Mouse (Mus musculus) forebrain, embryonic 13.5 days (tissue): ENCODE measurements around the gene Abtb2. TPM values are rescaled to one million over a fixed set of nuclear protein-coding genes. Genes with fewer than 3 reads are reported as not detected.
"Not testable (repeated sequence)": the region's sequence is repeated elsewhere in the genome, so short reads cannot be mapped to it uniquely, and the experiment has no call there.

Experiments used
- ATAC-seq: fragments of 200-750 bp; cut with Nextera tagmentation; 2 replicates; pipeline ENCODE4 v1.8.0; 2017
- H3K27ac ChIP-seq: fragments of 300-500 bp; sonication (generic); 2 replicates; pipeline ENCODE4 v1.5.1; 2015; ENCODE audit warnings: inconsistent platforms, mild to moderate bottlenecking, moderate library complexity
- H3K27me3 ChIP-seq: fragments of 300-500 bp; sonication (generic); 2 replicates; pipeline ENCODE4 v1.6.1; 2015; ENCODE audit warnings: mild to moderate bottlenecking, inconsistent platforms
- H3K36me3 ChIP-seq: fragments of 300-500 bp; sonication (generic); 2 replicates; pipeline ENCODE4 v1.6.1; 2015; ENCODE audit warnings: mild to moderate bottlenecking, inconsistent platforms; ENCODE audit not compliant: poor library complexity, severe bottlenecking
- H3K4me1 ChIP-seq: fragments of 300-500 bp; sonication (generic); 2 replicates; pipeline ENCODE4 v1.6.1; 2015; ENCODE audit warnings: inconsistent platforms
- H3K4me2 ChIP-seq: fragments of 300-500 bp; sonication (generic); 2 replicates; pipeline ENCODE4 v1.6.1; 2015; ENCODE audit warnings: inconsistent platforms, mild to moderate bottlenecking, moderate library complexity
- H3K4me3 ChIP-seq: fragments of 300-500 bp; sonication (generic); 2 replicates; pipeline ENCODE4 v1.5.1; 2015; ENCODE audit warnings: mild to moderate bottlenecking, inconsistent platforms
- H3K9ac ChIP-seq: fragments of 300-500 bp; sonication (generic); 2 replicates; pipeline ENCODE4 v1.6.1; 2015; ENCODE audit warnings: mild to moderate bottlenecking, inconsistent platforms
- H3K9me3 ChIP-seq: fragments of 300-500 bp; sonication (generic); replicated peaks from 2 replicates; pipeline ENCODE4 v1.6.1; 2016; ENCODE audit warnings: inconsistent platforms
- WGBS: fragments of 180-500 bp; shearing (Covaris S2); methylation state at CpG from one replicate; pipeline ENCODE4 v1.1.7; 2015; 5-methylcytosine and 5-hydroxymethylcytosine counted together
- polyA plus RNA-seq: library from polyadenylated mRNA; unstranded; fragments of >200 nt; fragmentation: Nextera tagmentation; extraction: Ambion mirVana; gene quantifications from 2 replicates; pipeline ENCODE4 v1.2.1, GENCODE M21; 2015

The Abtb2 gene
- polyA plus RNA-seq, result 6.9 and 8.3 TPM in 2 replicates

DNA sequence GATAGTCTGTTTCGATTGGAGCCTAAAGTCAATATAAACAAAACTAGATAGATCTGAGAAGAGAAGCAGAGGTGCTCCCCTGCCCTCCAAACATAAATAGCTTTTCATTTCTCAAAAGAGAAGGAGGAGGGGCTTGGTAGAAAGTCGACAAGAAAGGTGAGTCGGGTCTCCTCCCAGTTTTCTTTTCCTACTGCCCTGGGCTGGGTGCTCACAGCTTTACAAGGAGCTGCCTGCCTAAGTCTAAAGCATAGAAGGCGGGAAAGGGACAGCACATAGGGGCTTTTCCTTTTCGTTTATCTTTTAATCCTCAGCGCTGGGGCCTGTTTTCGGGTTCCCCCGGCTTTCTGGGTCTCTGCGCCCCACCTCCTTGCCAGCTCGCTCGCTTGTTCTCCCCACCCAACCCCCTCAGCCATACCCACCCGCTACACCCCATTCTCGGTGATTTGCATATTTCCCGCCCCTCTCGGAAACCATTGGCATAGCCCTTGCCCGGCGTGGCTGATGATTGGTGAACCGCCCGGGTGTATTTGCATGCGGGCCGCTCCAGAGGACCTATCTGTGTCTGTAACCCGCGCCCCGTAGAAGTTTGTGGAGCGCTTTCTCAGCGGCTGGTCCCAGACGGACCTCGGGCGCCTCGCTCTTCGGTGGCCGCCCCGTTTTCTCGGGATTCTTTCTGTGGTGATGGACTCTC, at the start of gene Abtb2:
TSS of gene Abtb2 (plus strand) at position 579 of the 691 bp plus-strand sequence.
- H3K27me3 ChIP-seq, result peaks cover 9% of the 10 kb centered on the region; the same call in 1 of the 2 replicates
- WGBS, result under 1% methylated on average over 34 of the region's 34 CpGs
- peak within 1 kb of the TSS; percentile 66 for H3K4me3 ChIP-seq
- H3K9ac ChIP-seq, result peak within 1 kb of the TSS; percentile 76
- H3K4me2 ChIP-seq, result peak within 1 kb of the TSS; percentile 99
- peak; percentile 97 for ATAC-seq
- peaks cover 48% of the 10 kb centered on the region for H3K4me1 ChIP-seq
- H3K27ac ChIP-seq, result peak within 1 kb of the TSS; percentile 76
- no peaks in the 10 kb centered on the region for H3K36me3 ChIP-seq
- no peaks in the 10 kb centered on the region for H3K9me3 ChIP-seq

DNA sequence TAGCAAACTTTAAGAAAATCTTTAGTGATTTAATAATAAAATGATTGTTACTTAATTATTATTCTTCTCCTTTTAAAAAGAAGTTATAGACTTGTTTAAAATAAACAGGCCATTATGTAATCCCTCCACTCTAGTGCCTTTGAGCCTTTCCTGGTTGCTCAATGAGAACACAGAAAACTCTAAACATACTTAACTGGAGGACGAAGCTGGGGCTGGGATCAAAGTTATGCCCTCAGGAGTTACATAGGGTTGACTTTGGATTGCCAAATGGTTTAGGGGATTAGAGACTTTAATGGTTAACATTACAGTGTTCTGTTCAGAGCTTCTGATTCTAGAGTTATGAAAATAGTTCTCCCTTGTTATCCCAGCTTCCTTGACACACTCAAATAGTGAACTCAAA, 49.6 kb upstream of the Abtb2 start:
- Histone ChIP-seq H3K9me3 (no peaks in the 10 kb centered on the region), H3K27ac (no peak overlapping the region), H3K27me3 (no peaks in the 10 kb centered on the region), H3K4me2 (no peak overlapping the region), H3K36me3 (no peaks in the 10 kb centered on the region), H3K4me1 (no peaks in the 10 kb centered on the region), H3K9ac (no peak overlapping the region), H3K4me3 (no peak overlapping the region)
- no peak for ATAC-seq
- 74% methylated on average over 1 of the region's 1 CpGs for WGBS

DNA sequence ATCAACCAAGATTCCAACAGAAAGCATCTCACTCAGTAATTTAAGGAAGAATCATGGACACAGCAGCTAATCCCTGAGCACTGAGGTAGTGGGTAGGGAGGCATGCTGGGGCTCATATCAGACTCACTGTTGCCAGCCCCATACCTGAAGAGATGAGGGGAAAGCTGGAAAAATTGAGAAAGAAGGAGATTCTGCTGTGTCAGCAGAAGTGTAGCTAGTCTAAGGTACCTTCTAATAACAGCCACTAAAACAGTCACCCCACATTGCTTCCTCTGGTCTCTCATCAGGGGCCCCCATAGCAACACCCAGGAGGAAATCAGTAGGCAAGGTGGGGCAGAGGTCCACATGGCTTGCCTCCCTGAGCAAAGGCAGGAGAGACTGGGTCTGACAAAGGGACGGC, 40.5 kb upstream of the Abtb2 start:
- no peaks in the 10 kb centered on the region for H3K4me1 ChIP-seq
- H3K4me2 ChIP-seq, result no peak overlapping the region
- H3K27me3 ChIP-seq, result no peaks in the 10 kb centered on the region
- WGBS, result 85% methylated on average over 1 of the region's 1 CpGs
- H3K36me3 ChIP-seq, result no peaks in the 10 kb centered on the region
- H3K9me3 ChIP-seq, result no peaks in the 10 kb centered on the region
- ATAC-seq, result no peak
- H3K27ac ChIP-seq, result no peak overlapping the region
- no peak overlapping the region for H3K4me3 ChIP-seq
- H3K9ac ChIP-seq, result no peak overlapping the region

DNA sequence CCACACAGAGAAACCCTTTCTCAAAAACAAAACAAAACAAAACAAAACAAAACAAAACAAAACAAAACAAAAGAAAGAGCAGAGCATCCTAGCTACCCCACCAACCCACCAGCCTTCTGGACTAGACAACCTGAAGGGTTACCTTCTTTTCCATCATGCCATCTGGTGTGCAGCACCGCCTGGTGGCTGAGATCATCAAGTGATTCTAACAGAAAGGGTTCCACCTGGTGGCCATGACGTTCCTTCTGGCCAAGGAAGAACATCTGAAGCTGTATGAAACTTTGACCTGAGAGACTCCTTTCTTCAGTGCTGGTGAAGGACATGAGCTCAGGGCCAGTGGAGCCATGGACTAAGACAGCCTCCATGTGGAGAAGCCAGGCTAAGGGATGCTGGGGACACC, 19.0 kb upstream of the Abtb2 start:
- H3K4me2 ChIP-seq, result no peak overlapping the region
- H3K36me3 ChIP-seq, result no peaks in the 10 kb centered on the region
- H3K4me3 ChIP-seq, result no peak overlapping the region
- no peak overlapping the region for H3K27ac ChIP-seq
- ATAC-seq, result no peak
- no peaks in the 10 kb centered on the region for H3K27me3 ChIP-seq
- 16% methylated on average over 2 of the region's 2 CpGs for WGBS
- no peak overlapping the region for H3K9ac ChIP-seq
- H3K4me1 ChIP-seq, result no peaks in the 10 kb centered on the region
- H3K9me3 ChIP-seq, result no peaks in the 10 kb centered on the region

DNA sequence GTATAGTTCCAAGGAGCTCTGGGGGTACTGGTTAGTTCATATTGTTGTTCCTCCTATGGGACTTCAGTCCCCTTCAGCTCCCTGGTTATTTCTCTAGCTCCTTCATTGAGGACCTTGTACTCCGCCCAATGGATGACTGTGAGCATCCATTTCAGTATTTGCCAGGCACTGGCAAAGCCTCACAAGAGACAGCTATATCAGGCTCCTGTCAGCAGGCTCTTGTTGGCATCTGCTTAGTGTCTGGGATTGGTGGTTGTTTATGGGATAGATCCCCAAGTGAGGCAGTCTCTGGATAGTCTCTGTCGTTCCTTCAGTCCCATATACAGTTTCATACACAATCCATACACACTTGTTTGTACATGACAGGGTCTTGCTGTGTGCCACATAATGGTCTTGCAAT, 15.8 kb upstream of the Abtb2 start:
- not testable (repeated sequence) for H3K9me3 ChIP-seq, H3K27ac ChIP-seq, H3K36me3 ChIP-seq, H3K4me1 ChIP-seq, H3K4me3 ChIP-seq, H3K9ac ChIP-seq, ATAC-seq, H3K4me2 ChIP-seq, H3K27me3 ChIP-seq
- 83% methylated on average over 2 of the region's 2 CpGs for WGBS

DNA sequence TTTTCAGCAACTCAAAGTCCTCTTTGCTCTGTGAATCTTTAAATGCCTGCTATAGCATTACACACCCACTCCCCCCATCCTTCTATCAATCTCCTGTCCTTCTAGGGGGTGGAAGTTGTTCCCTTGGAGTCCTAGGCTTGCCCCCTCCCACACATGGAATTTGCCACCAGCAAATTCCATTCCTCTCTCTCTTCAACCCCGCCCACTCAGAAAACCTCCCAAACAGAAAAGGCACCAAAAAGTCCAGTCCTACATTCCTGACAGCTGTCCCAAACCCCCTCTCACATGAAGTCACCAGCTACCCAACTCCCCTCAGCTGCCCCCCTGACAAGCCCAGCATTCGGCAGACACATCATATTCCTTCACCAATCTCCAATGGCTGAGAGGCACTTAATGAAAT, 12.1 kb upstream of the Abtb2 start:
- H3K4me1 ChIP-seq, result no peaks in the 10 kb centered on the region
- H3K27me3 ChIP-seq, result no peaks in the 10 kb centered on the region
- no peak for ATAC-seq
- no peak overlapping the region for H3K9ac ChIP-seq
- H3K9me3 ChIP-seq, result no peaks in the 10 kb centered on the region
- H3K27ac ChIP-seq, result no peak overlapping the region
- no peak overlapping the region for H3K4me2 ChIP-seq
- WGBS, result 75% methylated on average over 2 of the region's 2 CpGs
- H3K36me3 ChIP-seq, result no peaks in the 10 kb centered on the region
- H3K4me3 ChIP-seq, result no peak overlapping the region

DNA sequence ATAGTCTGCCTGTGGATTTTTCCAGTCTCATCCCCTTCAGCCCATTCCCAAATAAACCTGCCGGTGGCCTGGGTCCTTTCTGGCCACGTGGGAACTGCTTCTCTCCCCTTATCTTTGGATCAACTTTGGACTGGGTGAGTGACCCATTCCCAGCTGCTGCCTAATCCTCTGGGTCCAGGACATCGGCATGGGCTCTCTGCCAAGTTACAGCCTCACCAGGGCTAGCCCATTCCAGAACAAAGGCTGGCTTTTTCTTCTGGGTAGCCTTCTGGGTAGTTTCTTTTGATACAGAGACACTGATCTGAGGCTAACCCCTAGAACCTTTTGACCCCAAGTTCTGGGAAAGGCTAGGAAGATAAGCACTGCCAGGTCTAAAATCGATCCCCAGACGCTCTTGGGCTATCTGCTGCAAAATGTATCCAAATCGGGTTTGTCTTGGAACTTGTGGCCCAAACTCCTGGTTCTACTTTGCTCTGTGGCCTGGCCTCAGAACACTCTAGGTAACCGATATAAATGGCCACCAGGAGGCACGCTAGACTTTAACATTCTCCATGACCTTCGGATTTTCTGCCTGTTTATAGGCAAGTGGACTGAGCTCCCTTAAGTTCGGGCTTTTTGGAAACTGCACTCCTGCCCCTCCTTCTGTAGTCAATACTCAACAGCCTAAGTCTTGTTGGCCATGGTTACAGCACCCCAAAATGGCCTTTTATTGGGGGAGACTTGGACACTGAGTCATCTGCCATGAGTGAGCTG, 9.8 kb upstream of the Abtb2 start:
- H3K27ac ChIP-seq, result no peak overlapping the region
- 68% methylated on average over 10 of the region's 10 CpGs for WGBS
- no peak overlapping the region for H3K4me2 ChIP-seq
- no peak overlapping the region for H3K9ac ChIP-seq
- no peaks in the 10 kb centered on the region for H3K27me3 ChIP-seq
- H3K4me1 ChIP-seq, result no peaks in the 10 kb centered on the region
- no peaks in the 10 kb centered on the region for H3K9me3 ChIP-seq
- no peak overlapping the region for H3K4me3 ChIP-seq
- ATAC-seq, result no peak
- H3K36me3 ChIP-seq, result no peaks in the 10 kb centered on the region

DNA sequence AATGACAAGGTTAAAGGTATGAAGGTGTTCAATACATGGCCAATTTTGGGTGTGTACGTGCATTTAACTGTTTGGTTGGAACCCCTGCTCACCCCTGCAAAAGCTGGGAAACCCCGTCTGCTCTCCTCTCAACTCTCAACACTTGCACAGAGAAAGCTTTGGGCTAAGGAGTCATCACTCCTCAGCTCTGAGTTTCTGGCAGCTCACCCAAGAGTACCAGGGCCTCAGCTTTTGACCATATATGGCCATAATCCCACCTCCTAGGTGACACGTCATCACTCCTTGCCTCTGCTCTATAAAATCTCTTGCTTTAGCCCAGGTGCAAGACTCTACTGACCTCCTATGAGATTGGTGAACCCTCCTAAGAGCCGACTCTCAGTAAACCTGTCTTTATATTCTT, 5.2 kb upstream of the Abtb2 start:
- no peak overlapping the region for H3K4me2 ChIP-seq
- no peaks in the 10 kb centered on the region for H3K9me3 ChIP-seq
- H3K27me3 ChIP-seq, result peaks cover 9% of the 10 kb centered on the region; the same call in 1 of the 2 replicates
- peaks cover 9% of the 10 kb centered on the region for H3K4me1 ChIP-seq
- 75% methylated on average over 4 of the region's 4 CpGs for WGBS
- H3K27ac ChIP-seq, result no peak overlapping the region
- H3K4me3 ChIP-seq, result no peak overlapping the region
- H3K9ac ChIP-seq, result no peak overlapping the region
- H3K36me3 ChIP-seq, result no peaks in the 10 kb centered on the region
- no peak for ATAC-seq

DNA sequence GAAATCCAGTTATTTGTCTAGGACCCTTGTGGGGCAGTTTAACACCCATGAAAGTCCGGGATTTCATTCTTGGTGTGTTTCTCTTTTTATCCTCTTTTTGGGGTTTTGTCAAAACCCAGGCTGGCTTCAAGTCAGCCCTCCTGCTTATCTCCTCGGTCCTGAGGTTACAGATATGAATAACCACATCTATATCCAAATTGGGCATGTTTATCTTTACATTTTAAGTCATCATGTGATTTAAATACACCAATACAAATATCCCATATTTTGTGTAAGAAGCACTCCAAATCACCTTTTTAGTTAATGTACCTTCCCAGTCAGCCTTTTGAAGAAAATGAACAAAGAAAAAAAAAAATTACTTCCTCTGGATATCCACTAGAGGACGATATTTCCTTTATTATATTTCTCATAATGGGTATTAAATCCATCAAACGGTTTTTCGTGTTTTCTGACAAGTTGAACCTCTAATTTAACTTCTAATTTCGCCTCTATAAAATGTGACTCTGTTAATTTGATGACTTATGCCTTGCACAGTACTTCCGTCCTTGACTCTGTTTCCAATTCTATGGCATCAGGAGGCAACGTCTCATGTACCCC, 1.6 kb upstream of the Abtb2 start:
- ATAC-seq, result no peak
- no peaks in the 10 kb centered on the region for H3K9me3 ChIP-seq
- H3K4me1 ChIP-seq, result peaks cover 36% of the 10 kb centered on the region
- H3K4me3 ChIP-seq, result peak overlapping the region; percentile 66
- peaks cover 9% of the 10 kb centered on the region; the same call in 1 of the 2 replicates for H3K27me3 ChIP-seq
- H3K27ac ChIP-seq, result no peak overlapping the region
- peak overlapping the region; percentile 58; the same call in 1 of the 2 replicates for H3K9ac ChIP-seq
- H3K4me2 ChIP-seq, result peak overlapping the region; percentile 99
- no peaks in the 10 kb centered on the region for H3K36me3 ChIP-seq
- WGBS, result 15% methylated on average over 8 of the region's 8 CpGs

DNA sequence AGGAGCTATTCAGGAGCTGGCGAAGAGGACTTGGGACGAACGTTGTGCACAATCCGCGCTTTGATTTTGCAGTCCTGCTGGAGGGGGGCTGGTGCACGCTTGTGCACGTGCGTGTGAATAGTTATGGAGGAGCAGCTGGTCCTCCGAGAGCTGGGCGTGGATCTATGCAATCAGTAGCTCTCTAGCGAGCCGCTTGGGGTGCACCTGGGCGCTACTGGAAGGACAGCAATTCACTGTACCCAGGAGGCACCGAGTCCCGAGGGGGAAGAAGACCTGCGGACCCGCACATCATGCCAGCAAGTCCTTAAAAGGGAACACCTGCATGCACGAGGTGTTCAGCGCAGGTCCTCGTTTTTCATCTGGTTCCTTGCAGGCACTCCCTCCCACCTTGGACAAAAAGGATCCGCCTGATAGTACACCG, 929 bp upstream of the Abtb2 start:
- peak overlapping the region; percentile 99 for H3K4me2 ChIP-seq
- H3K36me3 ChIP-seq, result no peaks in the 10 kb centered on the region
- H3K9me3 ChIP-seq, result no peaks in the 10 kb centered on the region
- H3K4me3 ChIP-seq, result peak overlapping the region; percentile 66
- WGBS, result under 1% methylated on average over 22 of the region's 22 CpGs
- H3K9ac ChIP-seq, result peak overlapping the region; percentile 58
- ATAC-seq, result peak; percentile 50
- H3K27me3 ChIP-seq, result peaks cover 9% of the 10 kb centered on the region; the same call in 1 of the 2 replicates
- peaks cover 42% of the 10 kb centered on the region for H3K4me1 ChIP-seq
- H3K27ac ChIP-seq, result peak overlapping the region; percentile 35; the same call in 1 of the 2 replicates

DNA sequence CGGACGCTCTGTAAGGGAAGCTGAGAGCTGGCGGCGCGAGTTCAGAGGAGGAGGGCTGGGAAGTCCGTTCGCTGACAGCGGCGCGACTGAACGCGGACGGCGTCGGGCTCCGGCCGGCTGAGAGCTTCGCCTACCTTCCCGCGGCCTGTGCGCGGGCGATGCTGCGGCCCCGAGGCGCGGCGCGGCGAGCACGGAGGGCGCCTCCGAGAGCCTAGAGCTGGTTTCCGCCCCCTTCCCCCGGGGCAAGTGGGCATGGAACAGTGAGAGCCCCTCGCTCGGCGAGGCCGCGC, 258 bp downstream of the Abtb2 start:
- H3K27me3 ChIP-seq, result peaks cover 9% of the 10 kb centered on the region; the same call in 1 of the 2 replicates
- H3K9me3 ChIP-seq, result no peaks in the 10 kb centered on the region
- peak overlapping the region; percentile 76 for H3K27ac ChIP-seq
- no peaks in the 10 kb centered on the region for H3K36me3 ChIP-seq
- peaks cover 50% of the 10 kb centered on the region for H3K4me1 ChIP-seq
- peak overlapping the region; percentile 99 for H3K4me2 ChIP-seq
- under 1% methylated on average over 40 of the region's 40 CpGs for WGBS
- peak overlapping the region; percentile 66 for H3K4me3 ChIP-seq
- H3K9ac ChIP-seq, result peak overlapping the region; percentile 76
- no peak for ATAC-seq
